Mouse (Mus musculus) right cerebral cortex, postnatal 36 days (tissue): ENCODE data around the gene Cacna1c.
A peak's percentile ranks its signal among the peaks of the same experiment; 100 is the strongest.

Source experiments
- DNase-seq, 2 experiments: peaks; one replicate each; pipeline ENCODE4 v3.0.0; 2022; ENCODE audit warnings: low spot score in 2 of 2, mixed read lengths in 1 of 2

Gene Cacna1c

GRCm38 (mm10) chr6:118753787-118754186, 442.4 kb downstream of the Cacna1c start:
- peak in 1 of 2 experiments; percentile 23 for DNase-seq

GRCm38 (mm10) chr6:118753064-118753463, 443.2 kb downstream of the Cacna1c start:
- no peak for DNase-seq

GRCm38 (mm10) chr6:118749285-118749684, 446.9 kb downstream of the Cacna1c start:
- DNase-seq: no peak

DNA sequence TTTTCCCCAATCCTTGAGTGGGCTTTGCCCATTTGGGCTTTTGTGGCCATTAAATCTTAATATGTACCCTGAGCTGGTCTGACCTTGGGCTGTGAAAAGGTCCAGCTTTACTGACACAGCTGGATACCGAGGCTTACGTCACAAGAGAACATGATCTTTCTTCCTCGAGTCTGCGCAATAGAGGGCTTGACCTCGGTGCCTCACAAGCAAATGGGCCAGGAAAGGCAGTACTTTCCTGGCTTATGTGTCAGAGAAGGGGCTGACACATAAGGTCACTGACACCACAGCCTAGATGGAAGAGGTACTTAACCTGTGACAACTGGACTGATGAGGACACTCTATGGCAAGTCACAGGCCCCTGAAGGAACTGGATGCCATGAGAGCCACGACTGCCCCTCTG, 453.5 kb downstream of the Cacna1c start:
- DNase-seq: no peak

DNA sequence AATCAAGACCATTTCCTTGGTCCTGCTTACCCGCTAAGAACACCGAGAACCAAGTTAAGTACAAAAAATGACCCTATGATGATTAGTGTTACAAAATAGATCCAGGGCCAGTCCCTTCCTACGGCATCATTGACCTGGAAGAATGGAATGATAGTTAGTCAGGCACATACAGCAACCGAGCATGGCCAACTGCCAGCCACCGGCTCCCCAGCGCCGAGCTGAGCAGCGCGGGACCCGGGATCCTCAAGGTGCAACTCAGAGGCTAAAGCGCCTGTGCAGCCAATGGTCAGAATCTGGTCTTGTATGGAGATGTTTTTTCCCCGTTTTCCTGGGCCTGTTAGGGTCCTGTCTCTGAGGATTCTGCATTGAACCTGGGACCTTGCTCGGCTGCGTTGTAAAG, 454.4 kb downstream of the Cacna1c start:
- DNase-seq: no peak

DNA sequence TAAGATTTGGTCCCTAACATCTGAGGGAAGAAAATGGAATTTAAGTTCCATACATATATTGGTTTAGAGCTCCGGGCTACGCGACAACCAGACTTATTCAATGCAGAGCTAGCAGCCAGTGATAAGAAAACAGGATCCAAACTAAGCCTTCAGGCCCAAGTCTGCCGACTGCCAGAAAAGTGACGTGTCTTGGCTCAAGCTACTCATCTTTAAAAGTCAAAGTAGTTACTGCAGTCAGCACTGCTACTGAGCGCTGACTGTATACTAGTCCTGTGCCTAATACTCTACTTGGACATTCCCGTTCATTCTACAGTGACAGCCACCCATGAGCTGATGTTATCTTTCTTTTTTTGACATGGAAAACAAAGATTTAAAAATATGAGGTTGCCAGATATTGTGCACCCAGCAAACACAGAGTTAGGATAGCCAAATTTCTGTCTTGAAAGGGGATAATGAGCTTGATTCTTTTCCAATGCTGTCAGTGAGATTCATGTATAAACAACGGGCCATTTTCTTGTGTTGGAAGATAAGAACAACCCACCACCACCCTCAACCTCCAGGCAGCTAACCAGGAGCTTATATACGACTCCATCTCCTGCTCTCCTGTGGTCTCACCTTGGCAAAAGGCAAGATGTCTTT, 456.1 kb downstream of the Cacna1c start:
- peak; percentile 20 to 45 for DNase-seq

DNA sequence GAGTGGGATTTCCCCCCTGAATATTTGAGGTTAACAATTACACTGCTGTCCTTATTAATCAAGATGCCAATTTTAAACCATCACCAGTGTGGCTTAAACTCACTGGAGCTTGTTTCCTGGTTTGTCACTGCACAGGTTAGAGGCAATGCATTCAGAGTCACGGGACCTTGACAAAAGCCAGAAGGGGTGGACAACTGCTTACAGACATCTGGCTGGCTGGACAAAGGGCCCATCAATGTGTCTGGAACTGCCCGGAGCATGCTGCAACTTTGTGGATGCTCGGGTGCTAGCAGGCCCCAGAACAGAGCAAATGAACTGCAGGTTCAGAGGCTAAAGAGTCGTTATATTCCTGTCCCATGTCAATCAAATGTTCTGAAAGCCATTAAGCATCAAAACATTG, 456.9 kb downstream of the Cacna1c start:
- no peak for DNase-seq

DNA sequence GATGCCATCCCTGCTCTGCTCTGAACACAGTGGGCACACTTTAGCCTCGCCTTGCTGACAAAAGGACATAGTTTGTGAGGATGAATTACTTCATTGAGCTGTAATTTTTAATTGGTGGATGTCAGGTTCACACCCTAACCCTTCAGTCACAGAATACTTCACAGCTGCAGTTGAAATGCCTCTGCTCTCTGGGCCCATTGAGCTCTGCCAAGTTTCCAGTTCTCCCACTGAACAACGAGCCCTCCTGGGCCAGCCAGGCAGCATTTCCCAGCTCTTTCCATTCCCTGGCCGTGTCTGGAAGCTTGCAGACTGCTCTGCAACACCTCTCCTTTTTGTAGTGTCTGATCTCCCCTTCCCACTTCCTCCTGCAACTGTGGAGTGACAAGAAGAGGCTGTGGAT, 457.6 kb downstream of the Cacna1c start:
- no peak for DNase-seq

DNA sequence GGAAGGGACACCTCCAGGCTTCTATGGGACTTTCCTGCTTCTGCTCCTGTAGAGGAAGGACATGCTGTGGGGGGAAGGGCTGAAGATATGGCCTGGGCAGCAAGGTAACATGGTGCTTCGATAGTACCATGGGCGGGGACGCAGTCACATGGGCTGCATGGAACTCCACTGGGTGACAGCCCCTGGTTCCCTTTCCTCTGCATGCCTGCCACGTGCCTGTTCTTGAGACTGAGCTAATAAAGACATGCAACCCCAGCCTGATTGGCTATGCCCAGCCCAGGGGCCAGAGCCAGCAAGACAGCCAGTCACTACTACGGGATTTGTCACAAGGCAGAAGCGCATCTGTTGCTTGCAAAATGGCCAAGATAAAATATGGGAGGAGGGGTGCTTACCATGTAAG, 459.1 kb downstream of the Cacna1c start:
- no peak for DNase-seq

- no peak for DNase-seq
Observed at GRCm38 (mm10) chr6:118736491-118736890, 459.7 kb downstream of the Cacna1c start.

- DNase-seq: no peak
Observed at GRCm38 (mm10) chr6:118735145-118735544, 461.1 kb downstream of the Cacna1c start.

DNA sequence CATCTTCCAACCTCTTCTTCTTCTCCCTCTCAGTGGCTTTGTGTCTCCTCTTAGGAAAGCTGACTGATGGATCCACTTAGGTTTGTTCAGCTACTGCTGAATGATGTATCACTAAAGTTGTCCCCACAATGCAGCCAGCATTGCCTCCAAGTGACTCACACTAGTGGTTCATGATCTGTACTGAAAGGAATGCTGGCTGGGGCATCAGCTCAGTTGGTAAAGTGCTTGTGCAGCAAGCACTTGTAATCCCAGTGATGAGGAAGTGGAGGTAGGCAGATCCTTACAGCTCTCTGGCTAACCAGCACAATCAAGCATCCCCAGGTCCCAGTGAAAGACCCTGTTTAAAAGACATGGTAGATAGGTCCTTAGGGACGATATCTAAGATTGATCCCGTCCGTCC, 464.3 kb downstream of the Cacna1c start:
- DNase-seq: no peak

GRCm38 (mm10) chr6:118724908-118725307, 471.3 kb downstream of the Cacna1c start:
- no peak for DNase-seq

- no peak for DNase-seq
Observed at GRCm38 (mm10) chr6:118724388-118724787, 471.8 kb downstream of the Cacna1c start.

DNA sequence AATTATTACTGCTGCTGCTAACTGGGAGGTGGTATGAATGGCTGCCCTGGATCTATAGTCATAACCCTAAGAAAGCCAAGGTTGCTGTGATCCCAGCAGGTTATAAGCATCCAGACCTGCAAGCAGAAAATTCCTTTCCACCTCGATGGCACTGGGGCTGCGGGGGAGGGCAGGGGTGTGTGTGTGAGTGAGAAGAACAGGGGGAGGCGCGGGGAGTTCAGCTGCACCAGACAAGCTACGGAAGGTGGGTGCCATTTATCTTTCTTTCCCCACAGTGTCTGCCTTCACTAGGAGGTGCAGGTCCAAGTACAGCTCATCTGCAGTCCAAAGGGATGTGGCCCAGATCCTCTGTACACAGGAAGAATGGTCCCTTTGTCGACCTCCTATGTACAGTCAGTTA, 473.9 kb downstream of the Cacna1c start:
- no peak for DNase-seq

- DNase-seq: no peak
Observed at GRCm38 (mm10) chr6:118719486-118719885, 476.7 kb downstream of the Cacna1c start.

DNA sequence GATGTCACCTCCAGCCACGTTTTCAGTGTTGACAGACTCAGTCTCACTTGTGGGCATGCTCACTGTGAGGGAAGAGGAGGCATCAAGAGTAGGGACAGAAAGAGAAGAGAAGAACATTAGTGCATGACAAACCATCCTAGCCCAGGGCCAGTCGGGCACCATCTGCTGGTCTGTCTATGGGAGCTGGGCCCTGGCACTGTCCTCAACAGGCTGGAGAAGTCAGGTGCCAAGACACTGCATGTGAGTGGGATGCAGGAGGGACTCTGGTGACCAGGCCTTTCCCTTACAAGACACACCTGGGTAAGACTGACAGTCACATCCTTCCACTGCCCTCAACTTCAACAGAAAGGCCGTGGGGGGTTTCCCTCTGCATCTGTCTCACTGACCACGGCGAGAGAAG, 482.9 kb downstream of the Cacna1c start:
- DNase-seq: no peak

GRCm38 (mm10) chr6:118711677-118712322, 484.4 kb downstream of the Cacna1c start:
- peak; percentile 51 to 60 for DNase-seq

- no peak for DNase-seq
Observed at GRCm38 (mm10) chr6:118707066-118707465, 489.2 kb downstream of the Cacna1c start.

DNA sequence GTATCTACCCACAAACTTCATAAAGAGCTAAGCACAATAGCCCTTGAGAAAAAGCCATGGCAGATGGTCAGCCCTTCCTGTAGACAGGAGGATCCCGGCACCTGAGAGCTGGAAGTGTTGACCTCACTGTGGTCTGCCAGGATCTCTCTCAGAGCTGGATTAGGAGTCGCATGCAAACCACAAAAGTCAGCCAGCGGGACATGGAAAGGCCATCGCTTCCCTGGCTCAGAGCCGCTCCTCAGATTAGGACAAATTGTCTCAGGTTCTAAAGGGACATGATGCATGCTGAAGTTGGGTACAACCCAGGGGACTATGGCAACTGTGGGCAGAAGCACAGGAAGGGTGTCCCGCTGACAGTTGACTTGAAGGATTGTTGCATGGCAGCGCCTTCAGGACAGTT, 490.4 kb downstream of the Cacna1c start:
- DNase-seq: no peak

GRCm38 (mm10) chr6:118694626-118695025, 501.6 kb downstream of the Cacna1c start:
- no peak for DNase-seq

GRCm38 (mm10) chr6:118689447-118689846, 506.8 kb downstream of the Cacna1c start:
- DNase-seq: no peak

- DNase-seq: no peak
Observed at GRCm38 (mm10) chr6:118688856-118689255, 507.4 kb downstream of the Cacna1c start.

DNA sequence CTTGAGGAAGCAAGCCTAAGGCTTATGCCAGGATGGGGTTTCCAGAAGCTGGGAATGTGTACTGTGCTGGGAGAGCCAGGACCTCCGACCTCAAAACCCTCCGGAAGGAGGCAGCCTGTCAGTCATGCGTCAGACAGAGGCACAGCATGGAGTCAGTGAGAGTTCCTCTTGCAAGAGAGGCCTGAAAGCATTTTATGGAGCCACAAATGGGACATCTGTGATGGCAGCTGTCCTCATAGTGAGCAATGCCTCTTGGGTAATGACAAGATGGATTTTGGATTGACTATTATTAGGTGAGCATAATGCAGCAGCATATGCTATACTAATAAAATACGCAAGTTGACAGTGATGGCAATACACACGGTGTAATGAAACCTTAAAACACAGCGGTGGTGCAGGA, 515.4 kb downstream of the Cacna1c start:
- DNase-seq: no peak
